Mouse (Mus musculus) gastrocnemius, adult 2 months (tissue): ENCODE data around the gene Rsad1. TPM values are rescaled to one million over a fixed set of nuclear protein-coding genes. Genes with fewer than 3 reads are reported as not detected.

Experiments used
- DNase-seq: peaks from one replicate; pipeline ENCODE4 v3.0.0; 2022
- H3K27ac ChIP-seq: fragments of 200-600 bp; 2 replicates; pipeline ENCODE4 v1.8.1; 2022; ENCODE audit warnings: mild to moderate bottlenecking
- H3K4me3 ChIP-seq: fragments of 200-600 bp; 2 replicates; pipeline ENCODE4 v1.8.1; 2022; ENCODE audit warnings: mild to moderate bottlenecking, moderate library complexity
- CTCF ChIP-seq: fragments of 200-600 bp; IDR thresholded peaks from 2 replicates; pipeline ENCODE4 v1.8.1; 2022; ENCODE audit warnings: antibody characterized with exemption, mild to moderate bottlenecking, moderate library complexity
- intact Hi-C: fragments of 180-260 bp; cut with DNase I; formaldehyde crosslinking; loops from one replicate; pipeline ENCODE4 v1.15.1; 2025
- long read RNA-seq, 2 experiments: library from polyadenylated mRNA; stranded (forward); transcript quantifications; one replicate each; pipeline ENCODE4 v2.0.0; 2021
- total RNA-seq, 2 experiments: library from RNA; stranded (reverse); gene quantifications; 2 replicates each; pipeline ENCODE4 v1.2.3; 2021

Gene Rsad1
- total RNA-seq = 1 to 10 TPM; 2.9 to 4.1 TPM
- long read RNA-seq, experiment 1, partial matches to known transcripts = 0 of 1 reads
- long read RNA-seq, experiment 1, other reads (novel, unspliced or antisense) = 1 of 1 reads
- long read RNA-seq, experiment 2, full-length matches to known transcripts = 1 of 3 reads
- long read RNA-seq, experiment 2, partial matches to known transcripts = 0 of 3 reads
- long read RNA-seq, experiment 2, other reads (novel, unspliced or antisense) = 2 of 3 reads

DNA sequence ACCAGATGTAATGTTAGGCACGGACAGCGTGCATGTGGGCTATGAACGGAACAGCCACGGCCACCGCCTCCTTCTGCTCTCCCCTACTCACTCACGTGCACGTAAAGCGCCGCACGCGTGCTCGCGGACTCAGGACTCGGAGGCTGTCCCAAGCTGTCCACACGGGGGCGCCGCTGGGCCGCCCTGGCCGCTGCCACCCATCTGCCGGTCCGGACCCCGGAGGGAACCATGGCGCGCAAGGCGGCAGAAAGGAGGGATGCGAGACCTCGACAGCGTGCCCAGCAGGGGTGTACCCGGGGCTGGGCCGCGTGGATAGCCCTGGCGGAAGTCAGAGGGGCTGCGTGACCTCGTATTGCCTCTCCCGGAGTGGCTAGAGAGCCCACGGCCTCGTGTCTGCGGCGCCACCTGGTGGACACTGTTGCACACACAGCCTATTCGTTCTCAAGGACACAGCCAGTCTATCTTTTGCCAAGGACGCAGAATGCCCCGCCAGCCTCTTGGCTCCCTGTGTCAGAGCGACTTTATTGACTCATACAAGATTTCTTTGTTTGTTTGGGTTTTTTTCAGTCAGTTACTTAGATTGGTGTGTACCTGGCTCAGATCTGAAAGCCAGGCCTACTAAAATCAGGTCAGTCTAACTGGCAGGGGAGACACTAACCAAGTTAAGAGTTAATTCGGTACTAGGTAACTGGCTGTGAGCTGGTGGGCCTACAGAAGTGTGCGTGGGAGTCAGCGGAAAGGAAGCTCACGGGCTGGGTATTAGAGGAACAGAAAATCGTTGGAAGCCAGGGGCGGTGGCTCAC is at the start of gene Rsad1:
TSS of gene Rsad1 (minus strand) at position 368 of the 803 bp plus-strand sequence.
- TF ChIP-seq CTCF = peak; percentile 92; the same call in 1 of the 2 replicates
- peak within 1 kb of the TSS; percentile 94 for H3K27ac ChIP-seq
- intact Hi-C loops = loop anchor here (5.0 kb wide), 1 partner anchor 217 kb away; no protein-coding TSS in a partner anchor
- DNase-seq = peak; percentile 96
- peak within 1 kb of the TSS; percentile 97 for H3K4me3 ChIP-seq

GRCm38 (mm10) chr11:94598437-94599120 is 49.5 kb upstream of the Rsad1 start:
- DNase-seq = no peak
- no peak for TF ChIP-seq CTCF
- Histone ChIP-seq H3K4me3 (no peak overlapping the region), H3K27ac (no peak overlapping the region)
- intact Hi-C loops = no loop called here

- TF ChIP-seq CTCF = no peak
- Histone ChIP-seq H3K27ac (no peak overlapping the region), H3K4me3 (no peak overlapping the region)
- DNase-seq = peak; percentile 54
- intact Hi-C loops = no loop called here
These were observed 48.3 kb upstream of the Rsad1 start for GRCm38 (mm10) chr11:94597319-94597718.

GRCm38 (mm10) chr11:94596311-94596852 is 47.3 kb upstream of the Rsad1 start:
- Histone ChIP-seq H3K27ac (no peak overlapping the region), H3K4me3 (no peak overlapping the region)
- peak; percentile 36 for DNase-seq
- intact Hi-C loops = no loop called here
- no peak for TF ChIP-seq CTCF

GRCm38 (mm10) chr11:94587511-94587910 is 38.5 kb upstream of the Rsad1 start:
- Histone ChIP-seq H3K27ac (no peak overlapping the region), H3K4me3 (no peak overlapping the region)
- TF ChIP-seq CTCF = no peak
- DNase-seq = no peak
- intact Hi-C loops = no loop called here

DNA sequence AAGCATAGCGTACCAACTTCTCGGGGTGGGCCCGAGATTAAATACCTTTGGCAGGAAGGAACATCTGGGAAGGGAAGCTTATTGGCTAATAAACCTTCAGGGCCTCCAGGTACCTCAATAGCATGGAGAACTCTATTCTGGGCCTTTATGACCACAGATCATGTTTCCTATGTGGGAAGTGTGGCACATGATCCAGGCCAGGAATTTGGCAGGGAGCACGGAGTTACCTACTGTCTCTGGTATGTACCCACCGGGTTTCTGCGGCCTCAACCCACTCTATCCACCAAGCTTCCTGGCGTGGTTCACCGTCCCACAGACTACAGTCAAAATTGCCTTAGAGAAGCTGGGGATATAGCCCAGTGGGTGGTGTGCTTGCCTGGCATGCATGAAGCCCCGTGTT is 36.0 kb upstream of the Rsad1 start:
- Histone ChIP-seq H3K4me3 (no peak overlapping the region), H3K27ac (no peak overlapping the region)
- TF ChIP-seq CTCF = no peak
- no peak for DNase-seq
- intact Hi-C loops = no loop called here

DNA sequence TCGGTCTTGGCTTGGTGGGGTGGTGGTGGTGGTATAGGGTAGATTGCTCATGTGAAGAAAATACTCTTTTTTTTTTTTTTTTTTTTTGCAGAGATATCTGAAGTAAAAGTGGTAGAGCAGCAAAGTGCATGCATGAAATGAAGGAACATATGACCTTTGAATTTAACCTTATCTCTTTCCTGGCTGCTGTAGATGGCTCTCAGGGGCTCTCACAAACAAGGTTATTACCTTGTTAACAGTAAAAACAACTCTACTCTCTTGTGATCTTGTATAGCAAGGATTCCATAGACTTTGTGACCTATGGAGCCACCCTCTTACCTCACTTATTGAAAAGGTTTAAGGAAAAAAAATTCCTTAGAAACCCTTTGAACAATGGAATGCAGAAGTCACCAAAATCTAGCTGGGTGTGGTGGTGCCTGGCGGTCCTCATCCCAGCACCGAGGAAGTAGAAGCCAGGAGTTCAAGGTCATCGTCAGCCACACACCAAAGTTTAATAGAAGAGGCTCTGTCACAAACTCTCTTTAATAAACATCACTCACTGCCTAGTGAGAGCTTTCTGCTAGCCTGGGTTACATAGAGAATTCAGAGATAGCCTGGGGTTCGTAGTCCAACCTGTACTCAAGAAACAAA is 31.2 kb upstream of the Rsad1 start:
- no peak overlapping the region for H3K4me3 ChIP-seq
- intact Hi-C loops = no loop called here
- TF ChIP-seq CTCF = no peak
- H3K27ac ChIP-seq = no peak overlapping the region
- DNase-seq = no peak

DNA sequence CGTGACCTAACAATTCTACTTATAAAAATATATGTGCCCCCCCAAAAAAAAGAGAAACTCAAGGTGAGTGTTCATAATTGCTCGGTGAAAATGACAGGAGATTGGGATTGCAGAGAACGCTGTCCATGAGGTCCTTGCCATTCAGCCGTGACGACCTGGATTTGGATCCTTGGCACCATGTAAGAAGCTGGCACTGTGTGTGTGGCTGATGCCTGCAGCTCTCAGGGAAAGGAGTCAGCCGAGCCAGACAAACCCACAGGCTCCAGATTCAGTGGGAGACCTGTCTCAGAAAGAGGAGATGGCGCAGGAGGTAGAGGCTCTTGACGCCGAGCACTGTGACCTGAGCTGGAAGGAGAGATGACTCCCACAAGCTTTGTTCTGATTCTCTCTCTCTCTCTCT is 27.3 kb upstream of the Rsad1 start:
- no peak for DNase-seq
- intact Hi-C loops = no loop called here
- Histone ChIP-seq H3K27ac (no peak overlapping the region), H3K4me3 (no peak overlapping the region)
- TF ChIP-seq CTCF = no peak

- intact Hi-C loops = no loop called here
- no peak overlapping the region for H3K27ac ChIP-seq
- H3K4me3 ChIP-seq = no peak overlapping the region
- TF ChIP-seq CTCF = no peak
- no peak for DNase-seq
These were observed 26.0 kb upstream of the Rsad1 start for GRCm38 (mm10) chr11:94575036-94575435.

DNA sequence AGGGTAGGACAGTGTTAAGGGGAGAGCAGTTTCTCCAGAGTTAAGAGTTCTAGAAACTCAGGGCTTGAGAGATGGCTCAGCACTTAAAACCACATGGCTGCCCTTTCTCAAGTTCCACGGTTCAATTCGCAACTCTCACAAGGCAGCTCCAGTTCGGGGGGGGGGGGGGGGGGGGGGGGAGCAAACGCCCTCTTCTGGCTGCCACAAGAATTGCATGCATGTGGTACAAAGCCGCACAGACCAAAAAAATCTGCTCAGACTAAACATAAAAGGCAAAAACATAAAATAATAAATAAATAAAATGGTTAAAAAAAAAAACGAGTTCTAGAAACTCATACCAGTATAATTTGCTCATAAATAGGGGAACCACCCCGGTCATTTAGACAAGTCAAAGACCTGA is 25.5 kb upstream of the Rsad1 start:
- H3K4me3 ChIP-seq = no peak overlapping the region
- H3K27ac ChIP-seq = no peak overlapping the region
- intact Hi-C loops = no loop called here
- no peak for DNase-seq
- TF ChIP-seq CTCF = peak; percentile 61

DNA sequence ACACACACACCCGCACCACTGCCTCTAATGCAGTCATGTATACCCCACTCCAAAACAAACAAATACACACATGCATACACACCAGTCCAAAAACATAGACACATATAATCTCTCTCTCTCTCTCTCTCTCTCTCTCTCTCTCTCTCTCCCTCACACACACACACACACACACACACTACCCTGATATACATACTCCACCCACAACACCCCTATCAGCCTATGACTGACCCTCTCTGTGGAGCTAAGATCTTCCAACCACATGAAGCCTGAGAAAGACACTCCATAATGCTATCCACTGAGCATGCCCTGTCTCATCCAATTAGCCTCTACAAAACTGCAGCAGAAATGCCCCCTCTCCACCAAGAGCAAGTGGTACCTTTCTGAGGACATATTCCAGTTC is 22.8 kb upstream of the Rsad1 start:
- intact Hi-C loops = no loop called here
- Histone ChIP-seq H3K27ac (no peak overlapping the region), H3K4me3 (no peak overlapping the region)
- TF ChIP-seq CTCF = no peak
- no peak for DNase-seq

GRCm38 (mm10) chr11:94570612-94571011 is 21.6 kb upstream of the Rsad1 start:
- H3K27ac ChIP-seq = no peak overlapping the region
- intact Hi-C loops = no loop called here
- no peak overlapping the region for H3K4me3 ChIP-seq
- DNase-seq = no peak
- TF ChIP-seq CTCF = no peak

- intact Hi-C loops = no loop called here
- Histone ChIP-seq H3K27ac (peak overlapping the region; percentile 5; the same call in 1 of the 2 replicates), H3K4me3 (peak overlapping the region; percentile 59)
- no peak for TF ChIP-seq CTCF
- DNase-seq = no peak
These were observed 18.3 kb upstream of the Rsad1 start for GRCm38 (mm10) chr11:94567326-94567725.
